Mouse (Mus musculus): ENCODE measurements around the gene Tbc1d30.

The Tbc1d30 gene

DNA sequence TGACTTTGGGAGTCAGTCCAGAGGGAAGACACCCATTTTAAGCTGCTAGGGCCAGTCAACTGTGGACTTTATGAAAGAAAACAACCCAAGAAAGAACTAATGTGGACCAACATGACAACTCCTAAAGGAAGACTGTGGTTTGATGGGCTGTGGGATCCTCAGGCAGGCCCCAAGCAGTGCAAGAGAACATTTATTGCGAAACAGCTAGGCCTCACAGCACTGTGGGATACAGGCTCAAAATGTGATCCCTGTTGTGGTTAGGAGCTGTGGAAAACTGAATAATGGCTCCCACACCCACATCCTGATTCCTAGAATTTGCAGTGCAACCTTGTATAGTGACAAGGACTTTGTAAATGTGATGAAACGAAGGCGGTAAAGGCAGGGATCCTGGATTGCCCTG lies 134.3 kb downstream of the Tbc1d30 start:
- DNase-seq = no peak

All from cerebellum, adult 9-11 months (tissue).